Mouse (Mus musculus) left cerebral cortex, adult 11 months (tissue): ENCODE measurements around the gene Pkp1.
A peak's percentile ranks its signal among the peaks of the same experiment; 100 is the strongest.

Experiments used
- DNase-seq: peaks from one replicate; pipeline ENCODE4 v3.0.0; 2022; ENCODE audit warnings: low spot score

The Pkp1 gene

GRCm38 (mm10) chr1:135909381-135909780 lies 9.6 kb downstream of the Pkp1 start:
- DNase-seq = no peak

GRCm38 (mm10) chr1:135906736-135907135 lies 12.3 kb downstream of the Pkp1 start:
- DNase-seq = no peak

GRCm38 (mm10) chr1:135899991-135900515 lies 19.0 kb downstream of the Pkp1 start:
- no peak for DNase-seq

DNA sequence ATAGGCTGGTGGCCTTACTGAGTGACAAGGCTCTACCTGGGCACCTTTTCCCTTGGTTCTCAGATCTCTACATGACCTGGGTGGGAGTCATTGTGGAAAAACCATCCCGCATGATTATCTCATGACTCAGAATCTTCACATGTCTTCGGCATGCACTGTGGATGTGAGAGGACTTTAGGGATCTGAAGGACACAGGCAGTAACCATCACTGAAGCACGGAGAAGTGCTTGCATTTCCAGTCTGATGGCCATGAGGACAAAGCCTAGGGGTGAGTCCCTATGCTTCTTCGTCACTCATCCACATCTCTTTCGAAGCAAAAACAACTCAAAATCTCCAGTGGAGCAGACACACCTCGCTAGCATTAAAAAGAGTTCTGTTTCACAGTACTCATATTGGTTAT lies 19.7 kb downstream of the Pkp1 start:
- DNase-seq = no peak

DNA sequence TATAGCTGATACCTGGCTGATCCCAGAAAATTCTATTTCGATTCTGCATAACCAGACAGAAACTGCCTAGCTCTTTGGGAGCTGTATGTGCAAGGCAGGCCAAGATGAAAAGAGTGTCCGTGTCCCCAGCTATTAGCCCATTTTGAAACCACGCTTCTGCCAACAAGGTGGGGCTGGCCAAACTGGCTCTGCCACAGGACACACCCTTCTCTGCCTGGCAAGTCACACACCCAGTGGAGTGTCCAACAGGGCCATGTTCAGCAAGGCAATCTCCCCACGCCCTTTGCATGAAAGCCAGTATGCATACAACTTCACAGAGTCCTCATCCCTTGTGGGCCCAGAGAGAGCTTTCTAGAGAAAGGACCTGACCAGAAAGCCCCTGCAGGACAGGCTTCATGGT lies 23.6 kb downstream of the Pkp1 start:
- no peak for DNase-seq

DNA sequence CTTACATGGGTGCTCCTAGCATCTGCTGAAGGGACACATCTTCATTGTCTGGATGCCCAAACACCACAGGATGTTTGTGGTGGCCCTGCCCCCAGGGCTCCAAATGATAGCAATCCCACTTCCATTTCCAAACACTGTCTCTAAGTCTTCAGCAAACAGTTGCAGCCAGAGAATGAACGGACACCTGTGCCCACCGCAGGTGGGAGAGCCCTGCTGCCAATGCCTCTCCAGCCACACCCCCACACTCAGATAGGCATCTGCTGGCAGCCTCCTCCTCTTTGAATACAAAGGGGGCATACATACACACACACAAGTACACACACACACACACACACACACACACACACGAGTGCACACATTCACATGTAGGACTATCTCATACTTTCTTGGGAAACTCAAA lies 25.6 kb downstream of the Pkp1 start:
- no peak for DNase-seq

DNA sequence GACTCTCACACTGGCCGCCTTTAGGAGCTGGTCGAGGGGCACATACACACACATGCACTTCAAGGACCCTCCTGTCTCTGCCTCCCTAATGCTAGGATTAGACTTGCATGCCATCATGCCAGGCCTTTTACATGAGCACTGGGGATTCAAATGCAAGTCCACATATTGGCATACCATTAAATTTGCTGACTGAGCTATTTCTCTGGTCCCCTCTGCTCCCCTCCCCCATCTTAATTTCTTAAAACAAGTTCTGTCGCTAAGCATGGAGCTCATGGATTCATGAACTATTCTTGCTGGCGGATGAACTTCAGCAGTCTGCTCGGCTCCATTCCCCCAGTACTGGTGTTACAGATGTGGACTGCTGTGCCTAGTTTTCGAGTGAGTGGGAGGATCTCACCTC lies 26.2 kb downstream of the Pkp1 start:
- DNase-seq = no peak

- DNase-seq = no peak
Observed at GRCm38 (mm10) chr1:135892233-135892632, 26.8 kb downstream of the Pkp1 start.

DNA sequence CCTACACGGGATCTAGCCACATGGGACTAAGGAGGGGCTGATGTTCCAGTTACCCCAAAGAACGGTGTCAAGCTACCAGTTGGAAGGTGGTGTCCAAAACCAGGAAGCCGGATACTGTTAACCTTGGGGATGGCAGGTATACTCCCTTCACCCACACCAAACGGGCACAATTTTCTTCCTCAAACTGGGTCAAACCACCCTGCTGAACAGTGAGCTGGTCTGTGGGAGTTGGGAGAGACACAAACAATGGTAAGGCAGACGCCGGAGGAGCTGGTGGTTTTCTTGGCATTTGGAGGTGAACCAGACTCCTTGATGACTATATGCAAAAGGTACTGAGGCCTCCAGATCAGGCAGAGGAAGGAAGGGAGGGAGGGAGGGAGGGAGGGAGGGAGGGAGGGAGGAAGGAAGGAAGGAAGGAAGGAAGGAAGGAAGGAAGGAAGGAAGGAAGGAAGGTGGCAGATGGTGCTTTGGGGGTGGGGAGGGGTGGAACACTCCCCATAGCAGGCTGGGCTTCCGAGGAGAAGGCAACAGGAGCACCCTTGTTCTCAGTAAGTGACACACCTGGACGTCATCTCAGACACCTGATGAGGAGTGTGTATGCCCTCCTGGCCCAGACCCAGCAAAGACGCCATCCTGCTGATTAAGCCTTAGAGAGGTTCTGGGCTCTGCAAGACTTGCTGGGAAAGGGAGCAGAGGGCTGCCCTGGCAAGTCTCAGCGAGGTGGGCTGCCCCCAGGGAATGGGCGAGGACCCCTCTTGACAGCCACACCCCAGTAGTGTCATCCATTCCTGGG lies 27.4 kb downstream of the Pkp1 start:
- DNase-seq = no peak

GRCm38 (mm10) chr1:135889461-135890185 lies 29.4 kb downstream of the Pkp1 start:
- DNase-seq = no peak

- peak; percentile 25 for DNase-seq
Observed at GRCm38 (mm10) chr1:135882385-135883109, 36.5 kb downstream of the Pkp1 start.

GRCm38 (mm10) chr1:135877248-135877647 lies 41.8 kb downstream of the Pkp1 start:
- no peak for DNase-seq

DNA sequence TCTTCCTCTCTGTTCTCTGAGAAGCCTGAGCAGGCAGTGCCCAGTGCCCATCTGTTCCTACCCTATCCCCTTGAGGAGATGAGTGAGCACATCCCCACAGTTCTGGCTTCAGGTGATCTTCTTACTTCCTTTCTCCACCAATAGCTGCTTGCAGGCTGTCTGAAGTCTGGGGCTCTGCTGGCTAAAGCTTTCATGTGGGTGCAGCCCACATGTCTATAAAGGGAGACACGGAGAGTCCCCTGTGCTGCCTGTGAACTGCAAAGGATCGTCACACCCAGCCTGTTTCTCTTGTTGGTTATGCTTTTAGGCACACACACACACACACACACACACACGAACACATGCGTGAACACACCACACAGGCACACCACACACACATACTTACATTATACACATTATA lies 46.0 kb downstream of the Pkp1 start:
- no peak for DNase-seq

DNA sequence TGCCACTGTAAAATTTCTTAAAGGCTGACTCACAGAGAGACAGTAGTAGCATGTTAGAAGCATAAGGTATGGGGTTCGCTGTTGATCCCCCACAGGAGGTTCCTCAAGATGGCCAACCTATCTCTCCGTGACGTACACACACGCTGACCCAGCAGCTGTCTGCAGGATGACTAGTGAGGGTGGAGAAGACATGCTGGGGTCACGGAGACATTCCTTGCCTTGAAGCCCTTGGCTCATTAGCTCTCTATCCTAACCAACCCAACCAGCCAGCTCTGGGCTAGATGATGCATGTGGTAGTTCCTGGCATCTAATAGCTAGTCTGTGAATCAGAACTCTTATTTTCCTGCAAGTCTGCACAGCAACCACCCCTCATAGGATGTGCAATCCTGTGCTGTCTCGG lies 50.4 kb downstream of the Pkp1 start:
- DNase-seq = no peak

GRCm38 (mm10) chr1:135865518-135866194 lies 53.4 kb downstream of the Pkp1 start:
- peak; percentile 65 for DNase-seq

GRCm38 (mm10) chr1:135864830-135865229 lies 54.2 kb downstream of the Pkp1 start:
- DNase-seq = no peak

- no peak for DNase-seq
Observed at GRCm38 (mm10) chr1:135863786-135864335, 55.1 kb downstream of the Pkp1 start.

- no peak for DNase-seq
Observed at GRCm38 (mm10) chr1:135862561-135862960, 56.4 kb downstream of the Pkp1 start.

GRCm38 (mm10) chr1:135861980-135862552 lies 56.9 kb downstream of the Pkp1 start:
- DNase-seq = no peak

DNA sequence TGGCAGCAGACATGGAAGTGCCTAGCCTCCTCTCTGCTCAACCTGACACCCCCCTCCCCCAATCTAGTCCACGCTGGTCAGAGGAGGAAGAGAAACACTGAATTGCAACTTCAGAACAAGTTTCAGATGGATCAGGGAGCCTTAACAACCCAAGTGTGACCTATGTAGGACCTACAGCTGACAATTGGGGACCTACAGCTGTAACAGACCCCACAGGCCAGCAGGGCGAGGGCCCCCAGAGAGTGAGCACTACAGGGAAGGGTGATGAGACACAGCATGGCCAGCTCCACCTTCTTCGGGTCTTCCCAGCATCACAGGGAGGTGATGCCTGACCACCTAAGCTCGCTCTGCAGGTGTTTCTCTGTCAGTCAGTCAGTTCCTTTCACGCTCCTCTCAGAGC lies 57.9 kb downstream of the Pkp1 start:
- no peak for DNase-seq

DNA sequence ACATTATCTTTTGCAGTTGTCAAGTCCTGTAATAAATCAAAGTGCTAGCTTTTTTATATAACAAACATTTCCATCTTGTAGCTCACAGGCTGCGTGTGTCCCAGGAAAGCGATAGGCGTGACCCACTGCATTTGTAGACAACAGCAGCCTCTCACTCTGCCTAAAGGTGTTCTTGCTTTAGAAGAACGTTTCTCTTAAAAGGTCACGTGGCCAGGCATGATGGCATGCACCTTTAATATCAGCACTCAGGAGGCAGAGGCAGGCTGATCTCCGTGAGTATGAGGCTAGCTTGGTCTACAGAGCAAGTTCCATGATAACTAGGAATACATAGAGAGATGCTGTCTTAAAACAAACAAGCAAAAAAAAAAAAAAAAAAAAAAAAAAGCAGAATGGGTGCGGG lies 60.5 kb downstream of the Pkp1 start:
- DNase-seq = no peak
